Mouse (Mus musculus) lung, postnatal 0 days (tissue): ENCODE results near the gene Cog2.

Experiments used
- CTCF ChIP-seq: IDR thresholded peaks from 2 replicates; pipeline ENCODE4 v1.5.1; 2016; ENCODE audit warnings: antibody characterized with exemption, mild to moderate bottlenecking
- EP300 ChIP-seq: IDR thresholded peaks from 2 replicates; pipeline ENCODE4 v1.6.1; 2016; ENCODE audit warnings: antibody characterized with exemption, mild to moderate bottlenecking, control low read depth

DNA sequence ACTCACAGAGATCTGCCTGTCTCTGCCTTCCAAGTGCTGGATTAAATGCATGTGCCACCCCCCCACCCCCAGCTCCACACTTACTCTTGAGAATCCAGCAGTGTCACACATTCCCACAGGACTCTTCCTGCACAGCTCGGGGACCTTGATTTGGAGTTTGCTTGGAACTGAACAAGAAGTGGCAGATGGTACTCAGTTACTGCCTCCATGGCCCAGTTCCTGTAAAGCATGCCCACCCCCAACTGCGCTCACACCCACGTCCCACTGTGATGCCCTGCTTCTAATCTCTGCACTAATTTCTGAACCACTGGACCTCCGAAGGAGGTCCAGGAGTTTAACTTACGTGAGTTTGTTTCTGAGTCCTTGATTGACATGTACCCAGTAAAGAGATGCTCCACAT lies 23.7 kb upstream of the Cog2 start:
- no peak for TF ChIP-seq CTCF
- TF ChIP-seq EP300, result no peak
